ENCODE assay signal across 20 mouse cellular contexts in the genomic region with DNA sequence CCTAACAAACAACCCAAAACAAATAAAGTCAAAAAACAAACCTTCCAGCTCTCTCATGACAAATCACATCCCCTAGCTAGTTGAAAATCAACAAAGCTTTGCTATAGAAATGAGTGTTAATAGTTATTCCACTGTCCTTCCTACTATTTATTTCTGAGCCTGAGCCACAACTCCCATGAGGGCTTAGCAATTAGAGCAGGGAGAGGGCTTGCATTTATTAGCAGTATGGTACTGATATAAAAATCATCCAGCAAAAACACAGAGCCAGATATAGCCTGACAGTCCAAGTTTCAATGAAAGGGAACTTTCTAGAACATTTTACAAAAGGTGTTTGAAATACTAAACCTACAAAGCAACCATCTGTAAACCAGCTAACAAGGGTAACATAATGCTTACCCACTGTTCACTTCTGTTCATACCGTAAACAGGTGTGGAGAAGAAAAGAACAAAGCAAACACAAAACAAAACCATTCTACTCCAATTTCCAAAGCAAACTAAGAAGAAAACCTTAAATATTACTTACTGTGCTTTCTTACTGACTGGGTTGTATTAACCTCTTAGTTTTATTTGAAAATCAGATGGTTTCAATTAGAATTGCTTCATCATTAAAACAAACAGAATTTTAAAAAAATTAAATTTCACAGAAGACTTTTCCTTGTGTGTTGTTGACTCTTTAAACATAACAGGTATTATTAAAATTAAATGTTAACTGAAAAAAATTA.
DNase-seq lines count a peak whose midpoint lies in the region; ATAC-seq and TF ChIP-seq lines count a peak whose summit lies in the region.
"Had no signal": no experiment of that assay in that cellular context is flagged by ENCODE, and none has a peak within 500 bp of the region (broad histone marks: within the 10 kb centered on the region; RNA-seq: fewer than 3 reads in every experiment).

No protein-coding gene starts in this region.

- 0 out of 2 replicates have a peak, but pooled peaks cover 5% of the 10 kb centered on the region for H3K4me1 ChIP-seq in heart, embryonic 12.5 days (replicated peaks)
- H3K4me1 ChIP-seq in midbrain, postnatal 0 days (ENCODE audit: insufficient read depth, low read length) = no peaks in the 10 kb centered on the region
- peaks cover 7% of the 10 kb centered on the region; the same call in 1 of the 2 replicates for H3K4me1 ChIP-seq in midbrain, embryonic 13.5 days (replicated peaks)
- H3K4me1 ChIP-seq: forebrain, embryonic 12.5 days; intestine, embryonic 15.5 days had no signal

- no peaks in the 10 kb centered on the region for H3K27me3 ChIP-seq in heart, embryonic 12.5 days (replicated peaks)
- H3K27me3 ChIP-seq in midbrain, postnatal 0 days (ENCODE audit: insufficient read depth, low read length) = no peaks in the 10 kb centered on the region
- no peaks in the 10 kb centered on the region for H3K27me3 ChIP-seq in midbrain, embryonic 13.5 days
- H3K27me3 ChIP-seq: embryonic facial prominence, embryonic 13.5 days; forebrain, embryonic 12.5 days; heart, embryonic 13.5 days; intestine, embryonic 15.5 days had no signal

- H3K27ac ChIP-seq in heart, embryonic 12.5 days (ENCODE audit: poor library complexity, severe bottlenecking) = no peak overlapping the region
- H3K27ac ChIP-seq in midbrain, postnatal 0 days (ENCODE audit: low read depth, low read length) = no peak overlapping the region
- no peak overlapping the region for H3K27ac ChIP-seq in midbrain, embryonic 13.5 days
- H3K27ac ChIP-seq: embryonic facial prominence, embryonic 13.5 days; forebrain, embryonic 12.5 days; heart, embryonic 13.5 days; intestine, embryonic 15.5 days had no signal

- ATAC-seq in heart, embryonic 12.5 days (ENCODE audit: insufficient number of reproducible peaks, low FRiP score) = no peak
- no peak for ATAC-seq in midbrain, postnatal 0 days (ENCODE audit: low FRiP score)
- ATAC-seq in midbrain, embryonic 13.5 days = no peak
- ATAC-seq: forebrain, postnatal 0 days; hindbrain, embryonic 16.5 days; intestine, embryonic 15.5 days had no signal

- H3K4me3 ChIP-seq in heart, embryonic 12.5 days = no peak overlapping the region
- no peak overlapping the region for H3K4me3 ChIP-seq in midbrain, postnatal 0 days (ENCODE audit: low read depth, low read length)
- H3K4me3 ChIP-seq in midbrain, embryonic 13.5 days (replicated peaks) = no peak overlapping the region
- H3K4me3 ChIP-seq: embryonic facial prominence, embryonic 13.5 days; forebrain, embryonic 12.5 days; heart, embryonic 13.5 days; intestine, embryonic 15.5 days had no signal

- TF ChIP-seq CTCF in midbrain, postnatal 0 days (IDR thresholded peaks at IDR 0.05) = no peak

- no peak overlapping the region for H3K9ac ChIP-seq in heart, embryonic 12.5 days
- H3K9ac ChIP-seq in midbrain, postnatal 0 days (replicated peaks; ENCODE audit: low read length, poor library complexity, severe bottlenecking) = no peak overlapping the region
- H3K9ac ChIP-seq in midbrain, embryonic 13.5 days (replicated peaks) = no peak overlapping the region
- H3K9ac ChIP-seq: embryonic facial prominence, embryonic 13.5 days; forebrain, embryonic 12.5 days; forebrain, postnatal 0 days; heart, embryonic 13.5 days; intestine, embryonic 15.5 days had no signal

- H3K36me3 ChIP-seq in heart, embryonic 12.5 days = no peaks in the 10 kb centered on the region
- H3K36me3 ChIP-seq in midbrain, postnatal 0 days (ENCODE audit: insufficient read depth, low read length) = no peaks in the 10 kb centered on the region
- H3K36me3 ChIP-seq in midbrain, embryonic 13.5 days = no peaks in the 10 kb centered on the region
- H3K36me3 ChIP-seq: embryonic facial prominence, embryonic 13.5 days; forebrain, embryonic 12.5 days; heart, embryonic 13.5 days; intestine, embryonic 15.5 days had no signal

- WGBS in heart, embryonic 12.5 days = 88% methylated on average over 1 of the region's 1 CpGs
- 69% methylated on average over 1 of the region's 1 CpGs for WGBS in midbrain, postnatal 0 days
- WGBS in midbrain, embryonic 13.5 days = 72% methylated on average over 1 of the region's 1 CpGs

- no peak overlapping the region for H3K4me2 ChIP-seq in heart, embryonic 12.5 days
- no peak overlapping the region for H3K4me2 ChIP-seq in midbrain, postnatal 0 days (ENCODE audit: low read depth, low read length, poor library complexity, severe bottlenecking)
- H3K4me2 ChIP-seq in midbrain, embryonic 13.5 days (replicated peaks) = no peak overlapping the region
- H3K4me2 ChIP-seq: embryonic facial prominence, embryonic 13.5 days; forebrain, embryonic 12.5 days; heart, embryonic 13.5 days; intestine, embryonic 15.5 days had no signal

- H3K9me3 ChIP-seq in heart, embryonic 12.5 days (replicated peaks) = no peaks in the 10 kb centered on the region
- H3K9me3 ChIP-seq in midbrain, postnatal 0 days (ENCODE audit: low read length) = no peaks in the 10 kb centered on the region
- H3K9me3 ChIP-seq in midbrain, embryonic 13.5 days = no peaks in the 10 kb centered on the region
- H3K9me3 ChIP-seq: embryonic facial prominence, embryonic 13.5 days; forebrain, embryonic 12.5 days; heart, embryonic 13.5 days; intestine, embryonic 15.5 days had no signal

- DNase-seq in heart, adult 11 months = peak; percentile 23
- DNase-seq in midbrain, postnatal 0 days (ENCODE audit: low spot score) = peak; percentile 6
- peak; percentile 52 for DNase-seq in induced T-regulatory cell, adult 2 months (ENCODE audit: low read depth)
- no peak for DNase-seq in liver
- no peak for DNase-seq in urinary bladder, adult 2 months (ENCODE audit: low spot score)
- DNase-seq: adrenal gland, adult 2 months; adrenal gland, postnatal 25 days; cerebellum, adult 2 months; cerebellum, postnatal 14 days; embryo, embryonic 11 days; forebrain, postnatal 0 days; gastrocnemius, postnatal 14 days; heart, postnatal 36 days had no signal

Comparison
In these comparisons a context has a peak if more than half of its experiments do, and no peak if none do; other contexts are left out.
1. DNase-seq: peak in heart, adult 11 months (single experiment), midbrain, postnatal 0 days (single experiment) and induced T-regulatory cell, adult 2 months (single experiment); none in liver (single experiment) and urinary bladder, adult 2 months (single experiment).